Mouse (Mus musculus): ENCODE measurements around the gene Cyp11a1.

GRCm38 (mm10) chr9:58047061-58047460, 40.9 kb downstream of the Cyp11a1 start:
- TF ChIP-seq CTCF (IDR thresholded peaks at IDR 0.05; ENCODE audit: control insufficient read depth, insufficient read depth, insufficient replicate concordance, low read depth, low read length) (no peak), POLR2A (IDR thresholded peaks at IDR 0.05; ENCODE audit: control insufficient read depth, low read depth, low read length) (no peak)
